Mouse (Mus musculus): ENCODE data around the gene Tfap2a. TPM values are rescaled to one million over a fixed set of nuclear protein-coding genes. Genes with fewer than 3 reads are reported as not detected.

Gene Tfap2a
- polyA plus RNA-seq, 1 experiment from 2014 or later: 0.46 TPM

DNA sequence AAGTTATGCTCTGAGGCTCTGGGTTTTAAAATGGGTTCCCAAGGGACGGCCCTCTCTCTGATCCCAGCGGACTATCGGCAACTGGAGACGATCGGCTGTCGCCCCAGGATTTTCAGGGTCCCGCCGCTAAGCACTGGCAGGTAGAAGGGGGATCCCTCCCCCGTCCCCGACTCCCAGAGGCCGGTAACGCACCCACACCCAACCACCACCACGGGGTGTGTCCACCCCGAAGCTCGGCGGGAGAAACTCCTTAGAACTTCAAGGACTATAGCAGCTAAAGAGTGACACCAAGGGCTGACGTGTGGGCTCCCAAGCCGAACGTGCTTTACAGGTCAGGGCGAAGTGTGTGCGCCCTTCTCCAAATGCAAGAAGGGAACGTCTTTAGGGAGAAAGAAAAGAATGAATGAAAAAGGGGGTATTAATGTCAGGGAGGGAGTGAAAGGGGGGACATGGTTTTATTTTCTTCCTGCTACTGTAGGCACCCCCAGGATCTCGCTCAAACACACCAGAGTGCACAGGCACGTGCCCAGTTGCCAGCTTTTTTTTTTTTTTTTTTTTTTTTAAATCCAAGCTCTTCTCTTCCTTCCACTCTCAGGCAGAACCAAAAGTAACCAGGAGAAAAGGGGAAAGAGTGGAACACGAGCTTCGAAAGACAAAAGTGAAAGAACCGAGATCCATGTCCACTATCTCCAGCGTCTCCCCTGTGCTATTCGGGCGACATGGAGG, 5.2 kb downstream of the Tfap2a start:
- WGBS: 0% methylated on average over 30 of the region's 30 CpGs
- H3K27ac ChIP-seq: no peak overlapping the region
- H3K9ac ChIP-seq: no peak overlapping the region

GRCm38 (mm10) chr13:40732085-40732484, 6.1 kb downstream of the Tfap2a start:
- ATAC-seq: no peak
- H3K36me3 ChIP-seq (ENCODE audit: poor library complexity, severe bottlenecking): no peaks in the 10 kb centered on the region
- peaks cover 30% of the 10 kb centered on the region for H3K4me1 ChIP-seq
- peaks cover 95% of the 10 kb centered on the region for H3K27me3 ChIP-seq
- H3K9ac ChIP-seq: no peak overlapping the region
- under 1% methylated on average over 11 of the region's 11 CpGs for WGBS
- H3K9me3 ChIP-seq (replicated peaks): no peaks in the 10 kb centered on the region
- H3K4me2 ChIP-seq: peak overlapping the region; percentile 58; the same call in 1 of the 2 replicates
- no peak overlapping the region for H3K4me3 ChIP-seq
- H3K27ac ChIP-seq: no peak overlapping the region

More for the DNA sequence above, 5.2 kb downstream of the Tfap2a start:
- peak overlapping the region; percentile 24 for H3K4me3 ChIP-seq
- H3K36me3 ChIP-seq (ENCODE audit: poor library complexity, severe bottlenecking): no peaks in the 10 kb centered on the region
- no peak for ATAC-seq
- H3K4me2 ChIP-seq: peak overlapping the region; percentile 49
- peaks cover 30% of the 10 kb centered on the region for H3K4me1 ChIP-seq
- H3K9me3 ChIP-seq (replicated peaks): no peaks in the 10 kb centered on the region
- H3K27me3 ChIP-seq: peaks cover 97% of the 10 kb centered on the region

- H3K27me3 ChIP-seq: peaks cover 95% of the 10 kb centered on the region
- peak overlapping the region; percentile 58 for H3K4me2 ChIP-seq
- H3K27ac ChIP-seq: no peak overlapping the region
- peaks cover 30% of the 10 kb centered on the region for H3K4me1 ChIP-seq
- peak overlapping the region; percentile 43; the same call in 1 of the 2 replicates for H3K9ac ChIP-seq
- H3K9me3 ChIP-seq (replicated peaks): no peaks in the 10 kb centered on the region
- no peaks in the 10 kb centered on the region for H3K36me3 ChIP-seq (ENCODE audit: poor library complexity, severe bottlenecking)
- peak; percentile 57 for ATAC-seq
- 0% methylated on average over 65 of the region's 74 CpGs for WGBS
- peak overlapping the region; percentile 38 for H3K4me3 ChIP-seq
These were observed 6.9 kb downstream of the Tfap2a start for GRCm38 (mm10) chr13:40731179-40731841.

DNA sequence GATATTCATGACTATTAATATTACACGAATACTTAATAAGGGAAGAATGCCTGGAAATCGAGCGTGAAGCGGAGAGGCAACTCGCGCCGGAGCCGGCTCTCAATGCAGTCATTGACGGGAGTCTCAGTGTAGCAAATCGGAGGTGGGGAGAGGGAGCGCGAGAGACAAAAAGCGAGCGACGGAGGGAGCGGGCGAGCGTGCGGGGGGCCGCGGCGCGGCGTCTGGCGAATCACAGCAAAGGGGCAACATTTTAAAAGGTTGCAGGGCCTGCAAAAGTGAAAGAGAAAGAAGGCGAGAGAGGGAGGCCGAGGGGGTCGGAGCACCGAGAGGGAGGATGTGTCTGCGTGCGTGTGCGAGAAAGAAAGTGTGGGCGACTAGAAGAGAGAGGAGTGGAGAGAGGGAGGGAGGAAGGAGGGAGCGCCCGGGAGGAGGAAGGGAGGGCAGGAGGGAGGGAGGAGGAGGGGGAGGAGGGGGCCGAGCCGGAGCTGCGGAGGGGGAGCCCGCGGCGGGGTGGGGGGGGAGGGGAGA, 7.5 kb downstream of the Tfap2a start:
- WGBS: under 1% methylated on average over 34 of the region's 41 CpGs
- ATAC-seq: peak; percentile 34; the same call in 1 of the 2 replicates
- Histone ChIP-seq H3K9ac (peak overlapping the region; percentile 17), H3K4me2 (peak overlapping the region; percentile 58), H3K36me3 (ENCODE audit: poor library complexity, severe bottlenecking) (no peaks in the 10 kb centered on the region), H3K27me3 (peaks cover 95% of the 10 kb centered on the region), H3K4me1 (peaks cover 30% of the 10 kb centered on the region), H3K9me3 (replicated peaks) (no peaks in the 10 kb centered on the region), H3K4me3 (peak overlapping the region; percentile 38), H3K27ac (no peak overlapping the region)

DNA sequence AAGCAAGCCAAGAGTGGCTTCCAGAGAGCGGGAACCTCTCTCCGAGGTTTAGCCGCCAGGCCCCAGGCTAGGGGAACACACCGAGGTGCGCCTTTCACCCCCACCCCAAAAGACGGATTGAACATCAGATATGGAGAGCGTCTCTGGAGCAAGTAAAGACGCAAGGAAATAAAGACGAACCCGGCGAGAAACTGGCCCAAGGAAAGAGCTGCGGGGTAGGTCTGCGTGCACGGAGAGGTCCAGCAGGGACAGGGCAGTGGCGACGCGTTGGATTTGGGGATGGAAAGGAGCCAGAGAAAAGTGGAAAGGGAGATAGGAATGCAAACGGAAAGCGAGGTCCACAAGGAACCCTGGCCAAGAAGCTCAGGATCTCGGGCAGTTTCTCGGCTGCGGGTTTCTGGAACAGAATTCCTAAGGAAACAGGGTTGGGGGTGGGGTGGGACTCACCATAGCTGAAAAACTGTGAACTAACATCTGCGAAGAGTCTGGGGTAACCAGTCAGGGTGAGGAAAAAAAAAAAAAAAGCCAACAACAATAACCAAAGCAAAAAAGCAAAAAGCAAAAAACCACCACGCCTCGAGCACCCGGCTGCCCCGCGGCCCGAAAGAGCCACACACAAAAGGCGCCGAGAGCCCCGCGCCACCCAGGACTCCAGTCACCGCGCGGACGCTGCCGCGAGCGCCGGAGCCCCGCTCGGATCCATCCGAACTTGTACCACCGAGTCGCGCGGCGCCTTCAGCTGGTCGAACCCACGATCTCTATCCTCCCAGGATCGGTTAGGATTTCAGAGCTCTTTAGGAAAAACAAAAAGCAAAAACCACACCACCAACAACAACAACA, 8.4 kb downstream of the Tfap2a start:
- Histone ChIP-seq H3K36me3 (ENCODE audit: poor library complexity, severe bottlenecking) (no peaks in the 10 kb centered on the region), H3K9ac (no peak overlapping the region), H3K9me3 (replicated peaks) (no peaks in the 10 kb centered on the region), H3K4me2 (peak overlapping the region; percentile 58), H3K4me3 (peak overlapping the region; percentile 21; the same call in 1 of the 2 replicates), H3K27ac (no peak overlapping the region), H3K27me3 (peaks cover 95% of the 10 kb centered on the region), H3K4me1 (peaks cover 30% of the 10 kb centered on the region)
- no peak for ATAC-seq
- under 1% methylated on average over 52 of the region's 52 CpGs for WGBS

DNA sequence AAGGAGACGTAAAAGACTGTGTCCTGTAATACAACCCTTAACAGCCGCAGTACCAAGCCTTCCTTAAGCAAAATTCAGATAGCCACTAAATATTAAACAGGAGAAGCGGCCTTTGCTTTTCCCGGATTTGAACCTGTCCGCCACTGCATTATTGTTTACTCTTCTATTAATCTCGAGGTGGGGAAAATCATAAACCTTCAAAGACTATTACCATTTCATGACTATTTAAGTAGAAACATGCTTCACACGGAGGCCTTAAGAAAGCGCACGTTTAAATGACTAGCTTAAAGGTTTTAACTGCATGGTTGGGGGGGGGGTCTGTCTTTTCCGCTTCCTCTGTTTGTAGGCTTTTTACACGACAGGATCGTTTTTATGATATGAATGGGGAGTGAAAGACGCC, 9.1 kb downstream of the Tfap2a start:
- peaks cover 26% of the 10 kb centered on the region for H3K4me1 ChIP-seq
- WGBS: 1% methylated on average over 13 of the region's 13 CpGs
- H3K36me3 ChIP-seq (ENCODE audit: poor library complexity, severe bottlenecking): no peaks in the 10 kb centered on the region
- H3K9me3 ChIP-seq (replicated peaks): no peaks in the 10 kb centered on the region
- H3K4me3 ChIP-seq: 0 out of 2 replicates have a peak overlapping the region, but pooled peaks have one; percentile 21
- peaks cover 95% of the 10 kb centered on the region for H3K27me3 ChIP-seq
- ATAC-seq: no peak
- H3K27ac ChIP-seq: no peak overlapping the region
- H3K4me2 ChIP-seq: peak overlapping the region; percentile 15; the same call in 1 of the 2 replicates
- H3K9ac ChIP-seq: no peak overlapping the region

GRCm38 (mm10) chr13:40728626-40728990, 9.6 kb downstream of the Tfap2a start:
- WGBS: under 1% methylated on average over 14 of the region's 15 CpGs
- H3K27ac ChIP-seq: no peak overlapping the region
- no peak overlapping the region for H3K9ac ChIP-seq
- H3K4me3 ChIP-seq: 0 out of 2 replicates have a peak overlapping the region, but pooled peaks have one; percentile 17
- no peaks in the 10 kb centered on the region for H3K9me3 ChIP-seq (replicated peaks)
- H3K4me1 ChIP-seq: peaks cover 24% of the 10 kb centered on the region
- peak overlapping the region; percentile 4; the same call in 1 of the 2 replicates for H3K4me2 ChIP-seq
- ATAC-seq: 0 out of 2 replicates have a peak, but pooled peaks have one; percentile 4
- no peaks in the 10 kb centered on the region for H3K36me3 ChIP-seq (ENCODE audit: poor library complexity, severe bottlenecking)
- H3K27me3 ChIP-seq: peaks cover 95% of the 10 kb centered on the region

DNA sequence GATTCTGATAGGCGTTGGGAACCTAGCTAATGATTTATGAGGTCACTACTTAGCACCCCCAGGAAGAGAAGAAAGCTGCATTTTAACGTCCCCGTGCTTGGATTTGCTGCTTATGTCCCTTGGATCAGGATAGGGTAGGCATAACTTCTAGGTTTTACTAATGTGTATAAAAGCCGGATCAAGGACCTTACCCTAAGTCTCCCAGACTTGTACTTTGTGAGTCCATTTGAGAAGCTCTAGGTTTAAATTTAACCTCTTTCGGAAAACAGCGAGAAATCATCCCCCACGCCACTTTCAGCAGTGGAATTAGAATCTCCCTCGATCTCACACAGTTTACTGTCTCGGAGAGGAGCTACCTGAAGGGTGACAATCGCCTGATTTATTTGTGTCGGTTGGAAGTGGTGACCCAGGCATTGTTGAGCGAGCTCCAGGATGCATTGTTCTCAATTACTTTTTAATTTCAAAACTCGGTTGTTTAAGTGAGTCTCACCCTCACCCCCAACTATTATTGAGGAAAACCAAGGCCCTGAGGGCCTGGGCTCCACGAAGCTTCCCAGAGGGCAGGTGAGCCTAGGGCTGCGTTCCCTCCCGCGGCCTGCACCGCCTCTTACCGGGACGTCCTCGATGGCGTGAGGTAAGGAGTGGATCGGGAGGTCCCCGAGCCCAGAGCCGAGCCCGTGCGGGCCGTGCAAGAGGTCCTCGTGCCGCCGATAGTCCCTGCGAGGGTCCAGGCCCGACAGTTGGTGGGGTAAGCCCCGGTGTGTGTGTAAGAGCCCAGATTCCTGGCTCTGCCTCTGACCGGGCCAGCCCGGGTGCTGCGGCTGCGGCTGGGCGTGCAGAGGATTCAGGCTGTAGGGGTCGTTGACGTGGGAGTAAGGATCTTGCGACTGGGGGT, 10.2 kb downstream of the Tfap2a start:
- Histone ChIP-seq H3K4me1 (peaks cover 22% of the 10 kb centered on the region), H3K4me2 (peak overlapping the region; percentile 4; the same call in 1 of the 2 replicates), H3K36me3 (ENCODE audit: poor library complexity, severe bottlenecking) (no peaks in the 10 kb centered on the region), H3K27ac (no peak overlapping the region), H3K4me3 (peak overlapping the region; percentile 17; the same call in 1 of the 2 replicates), H3K9ac (no peak overlapping the region), H3K27me3 (peaks cover 94% of the 10 kb centered on the region), H3K9me3 (replicated peaks) (no peaks in the 10 kb centered on the region)
- ATAC-seq: 0 out of 2 replicates have a peak, but pooled peaks have one; percentile 12
- WGBS: under 1% methylated on average over 42 of the region's 42 CpGs

- no peak overlapping the region for H3K27ac ChIP-seq
- H3K4me1 ChIP-seq: peaks cover 13% of the 10 kb centered on the region
- no peak for ATAC-seq
- peaks cover 88% of the 10 kb centered on the region for H3K27me3 ChIP-seq
- no peaks in the 10 kb centered on the region for H3K9me3 ChIP-seq (replicated peaks)
- 12% methylated on average over 7 of the region's 7 CpGs for WGBS
- no peak overlapping the region for H3K4me3 ChIP-seq
- no peak overlapping the region for H3K4me2 ChIP-seq
- no peaks in the 10 kb centered on the region for H3K36me3 ChIP-seq (ENCODE audit: poor library complexity, severe bottlenecking)
- H3K9ac ChIP-seq: no peak overlapping the region
These were observed 12.3 kb downstream of the Tfap2a start for GRCm38 (mm10) chr13:40725924-40726323.

GRCm38 (mm10) chr13:40723598-40723920, 14.6 kb downstream of the Tfap2a start:
- H3K4me2 ChIP-seq: peak overlapping the region; percentile 80
- no peak overlapping the region for H3K27ac ChIP-seq
- H3K9ac ChIP-seq: peak overlapping the region; percentile 54
- 8% methylated on average over 5 of the region's 5 CpGs for WGBS
- ATAC-seq: no peak
- H3K4me1 ChIP-seq: 0 out of 2 replicates have a peak, but pooled peaks cover 5% of the 10 kb centered on the region
- H3K27me3 ChIP-seq: peaks cover 90% of the 10 kb centered on the region
- no peaks in the 10 kb centered on the region for H3K36me3 ChIP-seq (ENCODE audit: poor library complexity, severe bottlenecking)
- peak overlapping the region; percentile 55 for H3K4me3 ChIP-seq
- H3K9me3 ChIP-seq (replicated peaks): no peaks in the 10 kb centered on the region
